Mouse (Mus musculus) MEL (cell line): ENCODE data around the gene Nup35.

ENCODE experiments used
- CTCF ChIP-seq, 3 experiments: IDR thresholded peaks in 2 of 3; conservative IDR thresholded peaks in 1 of 3; 2 replicates each; pipeline ENCODE4 v1.5.1; 2011 to 2012; ENCODE audit warnings: low read length in 3 of 3, low read depth in 2 of 3, mild to moderate bottlenecking in 2 of 3, improper control_type of control experiment in 1 of 3, inconsistent platforms in 1 of 3, mixed read lengths in 1 of 3, moderate library complexity in 1 of 3; ENCODE audit not compliant: control insufficient read depth in 1 of 3, insufficient read depth in 1 of 3, poor library complexity in 1 of 3, severe bottlenecking in 1 of 3
- E2F4 ChIP-seq: IDR thresholded peaks from 2 replicates; pipeline ENCODE4 v1.6.1; 2011; ENCODE audit warnings: low read depth, low read length, improper control_type of control experiment, borderline replicate concordance
- ELF1 ChIP-seq: IDR thresholded peaks from 2 replicates; pipeline ENCODE4 v1.6.1; 2014; ENCODE audit warnings: low read depth, mild to moderate bottlenecking, inconsistent platforms, low read length, improper control_type of control experiment, moderate library complexity
- EP300 ChIP-seq, 2 experiments: IDR thresholded peaks; 2 replicates each; pipeline ENCODE4 v1.6.1; 2011; ENCODE audit warnings: improper control_type of control experiment in 2 of 2, low read length in 2 of 2, low read depth in 1 of 2, mild to moderate bottlenecking in 1 of 2
- GATA1 ChIP-seq: IDR thresholded peaks from 2 replicates; pipeline ENCODE4 v1.6.1; 2011; ENCODE audit warnings: low read depth, low read length, improper control_type of control experiment
- MAFK ChIP-seq: IDR thresholded peaks from 2 replicates; pipeline ENCODE4 v1.6.1; 2011; ENCODE audit warnings: low read depth, mild to moderate bottlenecking, low read length, improper control_type of control experiment, borderline replicate concordance
- MAX ChIP-seq: IDR thresholded peaks from 2 replicates; pipeline ENCODE4 v1.6.1; 2011; ENCODE audit warnings: low read length, improper control_type of control experiment
- MXI1 ChIP-seq: IDR thresholded peaks from 2 replicates; pipeline ENCODE4 v1.6.1; 2011; ENCODE audit warnings: mild to moderate bottlenecking, low read depth, low read length, improper control_type of control experiment
- NELFE ChIP-seq: IDR thresholded peaks from 2 replicates; pipeline ENCODE4 v1.6.1; 2011; ENCODE audit warnings: low read depth, low read length, improper control_type of control experiment
- POLR2A ChIP-seq, 2 experiments: IDR thresholded peaks; 2 replicates each; pipeline ENCODE4 v1.6.1; 2011 to 2012; ENCODE audit warnings: low read length in 2 of 2, mild to moderate bottlenecking in 2 of 2, control low read depth in 1 of 2, improper control_type of control experiment in 1 of 2, low read depth in 1 of 2, moderate library complexity in 1 of 2; ENCODE audit not compliant: control insufficient read depth in 1 of 2, insufficient read depth in 1 of 2, poor library complexity in 1 of 2
- POLR2AphosphoS2 ChIP-seq: IDR thresholded peaks from 2 replicates; pipeline ENCODE4 v1.6.1; 2011; ENCODE audit warnings: low read length, improper control_type of control experiment
- SMC3 ChIP-seq: IDR thresholded peaks from 2 replicates; pipeline ENCODE4 v1.6.1; 2011; ENCODE audit warnings: low read depth, low read length, improper control_type of control experiment
- USF1 ChIP-seq: IDR thresholded peaks from 2 replicates; pipeline ENCODE4 v1.6.1; 2014; ENCODE audit warnings: low read depth, mild to moderate bottlenecking, inconsistent platforms, low read length, improper control_type of control experiment, moderate library complexity

DNA sequence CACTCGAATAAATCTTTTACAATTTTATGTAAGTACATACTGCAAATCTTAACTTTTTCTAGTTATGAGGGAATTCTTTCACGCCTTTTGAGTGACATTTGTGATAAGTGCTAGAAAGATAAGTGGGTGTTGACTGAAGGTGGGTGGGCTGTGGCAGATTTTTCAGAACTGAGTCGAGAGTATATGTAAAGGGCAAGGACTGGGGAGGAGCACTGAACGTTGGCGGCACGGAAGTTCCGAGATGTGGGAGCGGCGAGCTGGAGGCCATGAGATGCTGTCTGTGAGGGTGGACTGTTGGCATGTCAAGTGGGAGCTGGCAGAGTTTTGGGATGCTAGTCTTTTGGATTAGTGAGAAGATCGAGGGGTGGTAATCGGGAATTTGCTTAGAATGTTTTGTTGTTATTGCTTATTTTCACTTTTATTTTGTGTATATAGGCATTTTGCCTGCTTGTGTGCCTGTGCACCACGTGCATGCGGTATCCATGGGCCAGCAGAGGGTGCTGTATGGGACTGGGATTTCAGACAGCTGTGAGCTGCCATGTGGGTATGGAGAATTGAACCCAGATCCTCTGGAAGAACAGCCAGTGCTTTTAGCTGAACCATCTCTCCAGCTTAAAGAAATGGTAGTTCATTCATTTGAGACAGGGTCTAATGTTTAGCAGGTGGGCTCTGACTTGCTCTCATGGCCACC is 15.4 kb downstream of the Nup35 start:
- no peak for TF ChIP-seq NELFE
- no peak for TF ChIP-seq MAFK
- TF ChIP-seq MAX = no peak
- TF ChIP-seq CTCF (IDR thresholded peaks at IDR 0.05 in 2 of 3, conservative IDR thresholded peaks at IDR 0.05 in 1 of 3; ENCODE audit: control insufficient read depth in 1 of 3, insufficient read depth in 1 of 3, low read depth in 2 of 3, low read length in 3 of 3, poor library complexity in 1 of 3, severe bottlenecking in 1 of 3) = peak; percentile 15 to 35 (median 16); a peak in 2 of 6 replicates
- TF ChIP-seq MXI1 = no peak
- TF ChIP-seq POLR2A (IDR thresholded peaks at IDR 0.05; ENCODE audit: control insufficient read depth in 1 of 2, insufficient read depth in 1 of 2, low read depth in 1 of 2, low read length in 2 of 2, poor library complexity in 1 of 2) = no peak
- no peak for TF ChIP-seq ELF1
- TF ChIP-seq EP300 (IDR thresholded peaks at IDR 0.05; ENCODE audit: low read depth in 1 of 2, low read length in 2 of 2) = no peak
- TF ChIP-seq USF1 = no peak
- no peak for TF ChIP-seq SMC3
- no peak for TF ChIP-seq E2F4
- no peak for TF ChIP-seq GATA1
- no peak for TF ChIP-seq POLR2AphosphoS2
